42 mouse cellular contexts compared by ENCODE assay signal in the genomic region with DNA sequence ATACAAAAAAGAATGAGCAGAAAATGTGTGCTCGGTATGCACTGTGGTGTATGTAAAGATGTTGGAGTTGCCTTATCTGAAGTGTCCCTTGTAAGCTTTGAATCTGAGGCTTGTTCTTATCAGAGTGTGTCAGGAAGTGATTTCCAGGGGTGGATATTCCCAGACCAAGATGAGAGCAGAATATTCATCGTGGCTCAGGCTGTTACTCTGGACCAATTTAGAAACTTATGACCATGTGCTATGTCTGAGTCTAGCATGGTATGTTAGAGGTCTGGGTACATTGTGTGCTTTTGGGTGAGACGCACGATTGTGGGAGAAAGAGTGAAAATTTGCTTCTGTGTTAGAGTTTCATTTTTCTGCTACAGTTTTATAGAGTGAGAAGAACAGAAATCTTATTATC. TPM values are rescaled to one million over a fixed set of nuclear protein-coding genes. Genes with fewer than 3 reads are reported as not detected.
"Had no signal": no experiment of that assay in that cellular context is flagged by ENCODE, and none has a peak within 500 bp of the region (broad histone marks: within the 10 kb centered on the region; RNA-seq: fewer than 3 reads in every experiment).

No protein-coding gene starts in this region.

RNA-seq across cellular contexts. Expression of gene Olfr1270, which starts 33.2 kb away (rescaled TPM):
- total RNA-seq: heart, postnatal 10 days; heart, postnatal 14 days; heart, postnatal 25 days; heart, postnatal 36 days; heart, postnatal 4 days; hematopoietic stem cell, adult 5-6 weeks; hindbrain, postnatal 0 days; layer of hippocampus, adult 18-20 months; layer of hippocampus, adult 2 months; layer of hippocampus, adult 8-10 months; layer of hippocampus, postnatal 10 days; layer of hippocampus, postnatal 14 days; layer of hippocampus, postnatal 25 days; layer of hippocampus, postnatal 36 days; left cerebral cortex, adult 18-20 months; left cerebral cortex, adult 2 months; left cerebral cortex, adult 8-10 months had no signal
- polyA plus RNA-seq: heart, embryonic 11.5 days; heart, embryonic 12.5 days; heart, embryonic 13.5 days; heart, embryonic 14.5 days; heart, embryonic 15.5 days; heart, embryonic 16.5 days; heart, postnatal 0 days; hindbrain, embryonic 10.5 days; hindbrain, embryonic 11.5 days; hindbrain, embryonic 12.5 days; hindbrain, embryonic 13.5 days; hindbrain, embryonic 14.5 days; hindbrain, embryonic 15.5 days; hindbrain, embryonic 16.5 days; hindbrain, postnatal 0 days; inflammation-experienced regulatory T-cells, adult 6 months; intestine, embryonic 14.5 days; intestine, embryonic 15.5 days; intestine, embryonic 16.5 days; intestine, postnatal 0 days; kidney, adult 2 months; kidney, embryonic 14.5 days; kidney, embryonic 16.5 days; kidney, postnatal 0 days; large intestine, adult 2 months had no signal

RNA-seq across cellular contexts. Expression of gene Olfr1506, which starts 38.2 kb away (rescaled TPM):
- total RNA-seq: heart, postnatal 10 days; heart, postnatal 14 days; heart, postnatal 25 days; heart, postnatal 36 days; heart, postnatal 4 days; hematopoietic stem cell, adult 5-6 weeks; hindbrain, postnatal 0 days; layer of hippocampus, adult 18-20 months; layer of hippocampus, adult 2 months; layer of hippocampus, postnatal 10 days; left cerebral cortex, adult 18-20 months had no signal
- polyA plus RNA-seq: heart, embryonic 11.5 days; heart, embryonic 12.5 days; heart, embryonic 13.5 days; heart, embryonic 14.5 days; heart, embryonic 15.5 days; heart, embryonic 16.5 days; heart, postnatal 0 days; hindbrain, embryonic 10.5 days; hindbrain, embryonic 11.5 days; hindbrain, embryonic 12.5 days; hindbrain, embryonic 13.5 days; hindbrain, embryonic 14.5 days; hindbrain, embryonic 15.5 days; hindbrain, embryonic 16.5 days; hindbrain, postnatal 0 days; inflammation-experienced regulatory T-cells, adult 6 months; intestine, embryonic 14.5 days; intestine, embryonic 15.5 days; intestine, embryonic 16.5 days; intestine, postnatal 0 days; kidney, adult 2 months; kidney, embryonic 14.5 days; kidney, embryonic 15.5 days; kidney, embryonic 16.5 days; kidney, postnatal 0 days; large intestine, adult 2 months had no signal

RNA-seq across cellular contexts. Expression of gene Olfr32, which starts 44.0 kb away (rescaled TPM):
- total RNA-seq: heart, postnatal 10 days; heart, postnatal 14 days; heart, postnatal 25 days; heart, postnatal 36 days; heart, postnatal 4 days; hematopoietic stem cell, adult 5-6 weeks; hindbrain, postnatal 0 days; layer of hippocampus, adult 18-20 months; layer of hippocampus, adult 2 months; layer of hippocampus, adult 8-10 months; layer of hippocampus, postnatal 10 days; layer of hippocampus, postnatal 14 days; layer of hippocampus, postnatal 25 days; layer of hippocampus, postnatal 36 days; left cerebral cortex, adult 18-20 months; left cerebral cortex, adult 2 months; left cerebral cortex, adult 8-10 months had no signal
- polyA plus RNA-seq: heart, embryonic 11.5 days; heart, embryonic 12.5 days; heart, embryonic 13.5 days; heart, embryonic 14.5 days; heart, embryonic 15.5 days; heart, embryonic 16.5 days; heart, postnatal 0 days; hindbrain, embryonic 10.5 days; hindbrain, embryonic 11.5 days; hindbrain, embryonic 12.5 days; hindbrain, embryonic 14.5 days; hindbrain, embryonic 15.5 days; hindbrain, embryonic 16.5 days; hindbrain, postnatal 0 days; inflammation-experienced regulatory T-cells, adult 6 months; intestine, embryonic 14.5 days; intestine, embryonic 15.5 days; intestine, embryonic 16.5 days; intestine, postnatal 0 days; kidney, adult 2 months; kidney, embryonic 14.5 days; kidney, embryonic 15.5 days; kidney, embryonic 16.5 days; kidney, postnatal 0 days; large intestine, adult 2 months had no signal
